13 mouse cellular contexts compared by ENCODE assay signal in genomic region chr7:84145633-84146032, GRCm38 (mm10). TPM values are rescaled to one million over a fixed set of nuclear protein-coding genes. Genes with fewer than 3 reads are reported as not detected.
DNase-seq lines count a peak whose midpoint lies in the region; ATAC-seq and TF ChIP-seq lines count a peak whose summit lies in the region.
"Had no signal": no experiment of that assay in that cellular context is flagged by ENCODE, and none has a peak within 500 bp of the region (broad histone marks: within the 10 kb centered on the region; RNA-seq: fewer than 3 reads in every experiment).

No protein-coding gene starts in this region.

- no peak overlapping the region for H3K4me3 ChIP-seq in C2C12 (ENCODE audit: insufficient read depth, poor library complexity, severe bottlenecking)
- no peak overlapping the region for H3K4me3 ChIP-seq in kidney, embryonic 15.5 days (replicated peaks)
- no peak overlapping the region for H3K4me3 ChIP-seq in liver, embryonic 13.5 days (replicated peaks)
- no peak overlapping the region for H3K4me3 ChIP-seq in hindbrain, postnatal 0 days (ENCODE audit: low read length)
- H3K4me3 ChIP-seq: hindbrain, embryonic 10.5 days had no signal

- H3K27me3 ChIP-seq in C2C12 (ENCODE audit: control insufficient read depth, insufficient read depth, insufficient read length), result no peaks in the 10 kb centered on the region
- no peaks in the 10 kb centered on the region for H3K27me3 ChIP-seq in kidney, embryonic 15.5 days
- no peaks in the 10 kb centered on the region for H3K27me3 ChIP-seq in liver, embryonic 13.5 days
- no peaks in the 10 kb centered on the region for H3K27me3 ChIP-seq in hindbrain, postnatal 0 days (ENCODE audit: insufficient read depth, low read length)

- ATAC-seq in kidney, embryonic 15.5 days (replicated peaks; ENCODE audit: low FRiP score), result peak; percentile 82
- peak; percentile 21; the same call in 1 of the 2 replicates for ATAC-seq in liver, embryonic 13.5 days (ENCODE audit: low read depth)
- ATAC-seq in erythroid progenitor cell, adult 5-6 weeks (replicated peaks; ENCODE audit: low FRiP score, poor library complexity, severe bottlenecking), result no peak
- no peak for ATAC-seq in hindbrain, postnatal 0 days
- ATAC-seq: forebrain, postnatal 0 days had no signal

- H3K79me2 ChIP-seq in C2C12 (ENCODE audit: control insufficient read depth, insufficient read depth), result peaks cover 100% of the 10 kb centered on the region

- H3K79me3 ChIP-seq in C2C12 (ENCODE audit: low read depth), result peaks cover 100% of the 10 kb centered on the region

- H3K4me2 ChIP-seq in kidney, embryonic 15.5 days, result no peak overlapping the region
- peak overlapping the region; percentile 29 for H3K4me2 ChIP-seq in liver, embryonic 13.5 days
- no peak overlapping the region for H3K4me2 ChIP-seq in hindbrain, postnatal 0 days (ENCODE audit: low read depth, low read length)

- no peak for TF ChIP-seq CTCF in C2C12 (IDR thresholded peaks at IDR 0.05; ENCODE audit: control insufficient read depth, insufficient read depth, insufficient read length)
- no peak for TF ChIP-seq CTCF in hindbrain, postnatal 0 days (IDR thresholded peaks at IDR 0.05; ENCODE audit: low read depth)

- intact Hi-C loops in heart, postnatal 10 days (cut with DNase I), result no loop called here

- peaks cover 6% of the 10 kb centered on the region for H3K36me3 ChIP-seq in C2C12 (ENCODE audit: control insufficient read depth, insufficient read depth)
- H3K36me3 ChIP-seq in kidney, embryonic 15.5 days, result peaks cover 6% of the 10 kb centered on the region
- H3K36me3 ChIP-seq in liver, embryonic 13.5 days, result 0 out of 2 replicates have a peak, but pooled peaks cover 2% of the 10 kb centered on the region
- H3K36me3 ChIP-seq in hindbrain, postnatal 0 days (ENCODE audit: insufficient read depth, low read length), result no peaks in the 10 kb centered on the region

- WGBS in kidney, embryonic 15.5 days, result 70% methylated on average over 2 of the region's 2 CpGs
- WGBS in liver, embryonic 13.5 days (ENCODE audit: insufficient replicate concordance), result 63% methylated on average over 2 of the region's 2 CpGs
- whole genome bisulfite sequencing in hindbrain, postnatal 0 days, result 66% methylated on average over 2 of the region's 2 CpGs

- H3K9ac ChIP-seq in kidney, embryonic 15.5 days, result no peak overlapping the region
- no peak overlapping the region for H3K9ac ChIP-seq in liver, embryonic 13.5 days
- no peak overlapping the region for H3K9ac ChIP-seq in hindbrain, postnatal 0 days (replicated peaks; ENCODE audit: low read length)
- H3K9ac ChIP-seq: forebrain, postnatal 0 days had no signal

- H3K4me1 ChIP-seq in kidney, embryonic 15.5 days, result peaks cover 84% of the 10 kb centered on the region
- H3K4me1 ChIP-seq in liver, embryonic 13.5 days (replicated peaks), result peaks cover 96% of the 10 kb centered on the region
- H3K4me1 ChIP-seq in hindbrain, postnatal 0 days (ENCODE audit: insufficient read depth, low read length), result peaks cover 18% of the 10 kb centered on the region

- H3ac ChIP-seq in C2C12 (ENCODE audit: control insufficient read depth, insufficient read length, low read depth), result no peak overlapping the region

- H3K27ac ChIP-seq in kidney, embryonic 15.5 days, result peak overlapping the region; percentile 65
- peak overlapping the region; percentile 21; the same call in 1 of the 2 replicates for H3K27ac ChIP-seq in liver, embryonic 13.5 days
- H3K27ac ChIP-seq in hindbrain, postnatal 0 days, result no peak overlapping the region
- H3K27ac ChIP-seq: hindbrain, embryonic 10.5 days had no signal

- no peaks in the 10 kb centered on the region for H3K9me3 ChIP-seq in kidney, embryonic 15.5 days (replicated peaks)
- H3K9me3 ChIP-seq in liver, embryonic 13.5 days (replicated peaks), result no peaks in the 10 kb centered on the region
- no peaks in the 10 kb centered on the region for H3K9me3 ChIP-seq in hindbrain, postnatal 0 days (ENCODE audit: low read length)
- H3K9me3 ChIP-seq: hindbrain, embryonic 10.5 days had no signal

- DNase-seq in heart, adult 11 months, result peak; percentile 54
- DNase-seq in heart, postnatal 10 days, result no peak
- DNase-seq in liver, embryonic 13.5 days, result no peak
- DNase-seq in adrenal gland, postnatal 25 days, result no peak
- DNase-seq in hindbrain, postnatal 0 days (ENCODE audit: low spot score), result no peak
- DNase-seq: forebrain, postnatal 0 days; gastrocnemius, postnatal 36 days; lung, adult 2 months had no signal

TF ChIP-seq in C2C12, 6 proteins besides CTCF, POLR2A, EP300 and RAD21:
- TF ChIP-seq USF1 (IDR thresholded peaks at IDR 0.05; ENCODE audit: low read depth) (no peak), MYOD1 (IDR thresholded peaks at IDR 0.05; ENCODE audit: control insufficient read depth, insufficient read length, low read depth) (peak; percentile 66)

RNA-seq across cellular contexts. Expression of gene Abhd17c, which starts 6.1 kb away (rescaled TPM):
- total RNA-seq in heart, postnatal 10 days (2021), result 10 to 100 TPM; 39.3 to 46.7 TPM
- 32.9 TPM for polyA plus RNA-seq in C2C12 (2012; fragmentation: generic; extraction: Trizol)
- 45.7 and 47.5 TPM in 2 replicates for polyA plus RNA-seq in kidney, embryonic 15.5 days (2015; fragmentation: Nextera tagmentation; extraction: Ambion mirVana)
- 14.9 and 18.2 TPM in 2 replicates for polyA plus RNA-seq in liver, embryonic 13.5 days (2015; fragmentation: Nextera tagmentation; extraction: Ambion mirVana)
- 10.1 and 13.7 TPM in 2 replicates for total RNA-seq in erythroid progenitor cell, adult 5-6 weeks (2015; ENCODE audit: low replicate concordance)
- total RNA-seq in erythroid progenitor cell, adult 5-6 weeks (2017; ENCODE audit: low replicate concordance), result 2.3 and 4.3 TPM in 2 replicates
- 31.0 and 31.5 TPM in 2 replicates for total RNA-seq in adrenal gland, postnatal 25 days (2021)
- 88.7 and 89.7 TPM in 2 replicates for total RNA-seq in hindbrain, postnatal 0 days (2014; rRNA removed)
- polyA plus RNA-seq in hindbrain, postnatal 0 days (2015; fragmentation: Nextera tagmentation; extraction: Ambion mirVana), result 62.6 and 67.4 TPM in 2 replicates

RNA-seq across cellular contexts. Expression of gene Cemip, which starts 59.3 kb away (rescaled TPM):
- 1 to 10 TPM; 1.5 TPM for total RNA-seq in heart, postnatal 10 days (2021)
- 1.0 TPM for polyA plus RNA-seq in C2C12 (2012; fragmentation: generic; extraction: Trizol)
- 0.29 and 0.31 TPM in 2 replicates for polyA plus RNA-seq in kidney, embryonic 15.5 days (2015; fragmentation: Nextera tagmentation; extraction: Ambion mirVana)
- polyA plus RNA-seq in liver, embryonic 13.5 days (2015; fragmentation: Nextera tagmentation; extraction: Ambion mirVana), result 0.02 TPM in 2 replicates
- total RNA-seq in erythroid progenitor cell, adult 5-6 weeks (2015; ENCODE audit: low replicate concordance), result not detected in 2 replicates
- total RNA-seq in erythroid progenitor cell, adult 5-6 weeks (2017; ENCODE audit: low replicate concordance), result 0.13 TPM in 1 of 2 replicates, not detected in the other
- total RNA-seq in adrenal gland, postnatal 25 days (2021), result 1.5 and 1.6 TPM in 2 replicates
- 5.7 and 10.3 TPM in 2 replicates for total RNA-seq in hindbrain, postnatal 0 days (2014; rRNA removed)
- polyA plus RNA-seq in hindbrain, postnatal 0 days (2015; fragmentation: Nextera tagmentation; extraction: Ambion mirVana), result 0.81 and 1.0 TPM in 2 replicates
- total RNA-seq: common myeloid progenitor, adult 5-6 weeks had no signal

Comparison
In these comparisons a context has a peak if more than half of its experiments do, and no peak if none do; other contexts are left out.
1. ATAC-seq: peak in kidney, embryonic 15.5 days (single experiment) and liver, embryonic 13.5 days (single experiment); none in erythroid progenitor cell, adult 5-6 weeks (single experiment) and hindbrain, postnatal 0 days (single experiment).